Mouse (Mus musculus) adrenal gland, postnatal 25 days (tissue): ENCODE results near the gene Zic2. TPM values are rescaled to one million over a fixed set of nuclear protein-coding genes. Genes with fewer than 3 reads are reported as not detected.

Source experiments
- DNase-seq: peaks from one replicate; pipeline ENCODE4 v3.0.0; 2021; ENCODE audit warnings: mixed read lengths
- total RNA-seq: library from RNA; stranded (reverse); gene quantifications from 2 replicates; pipeline ENCODE4 v1.2.3, GENCODE M21; 2021

Zic2 gene
- total RNA-seq, 1 experiment from 2014 or later: not detected

- no peak for DNase-seq
Observed at GRCm38 (mm10) chr14:122476822-122477215, 1.6 kb downstream of the Zic2 start.

- no peak for DNase-seq
Observed at GRCm38 (mm10) chr14:122477261-122477671, 2.0 kb downstream of the Zic2 start.

- DNase-seq: no peak
Observed at GRCm38 (mm10) chr14:122477971-122478573, 2.8 kb downstream of the Zic2 start.

GRCm38 (mm10) chr14:122478574-122479011 lies 3.4 kb downstream of the Zic2 start:
- DNase-seq: no peak

- no peak for DNase-seq
Observed at GRCm38 (mm10) chr14:122479461-122480109, 4.3 kb downstream of the Zic2 start.

GRCm38 (mm10) chr14:122480355-122480754 lies 5.1 kb downstream of the Zic2 start:
- DNase-seq: no peak

GRCm38 (mm10) chr14:122481181-122481580 lies 5.9 kb downstream of the Zic2 start:
- no peak for DNase-seq

- no peak for DNase-seq
Observed at GRCm38 (mm10) chr14:122482081-122483023, 7.1 kb downstream of the Zic2 start.

- no peak for DNase-seq
Observed at GRCm38 (mm10) chr14:122483024-122483385, 7.8 kb downstream of the Zic2 start.

- DNase-seq: no peak
Observed at GRCm38 (mm10) chr14:122483556-122484421, 8.6 kb downstream of the Zic2 start.

- no peak for DNase-seq
Observed at GRCm38 (mm10) chr14:122484458-122484843, 9.2 kb downstream of the Zic2 start.

GRCm38 (mm10) chr14:122484844-122485551 lies 9.8 kb downstream of the Zic2 start:
- no peak for DNase-seq

GRCm38 (mm10) chr14:122485635-122486181 lies 10.5 kb downstream of the Zic2 start:
- DNase-seq: no peak

GRCm38 (mm10) chr14:122486611-122487010 lies 11.4 kb downstream of the Zic2 start:
- DNase-seq: no peak

- no peak for DNase-seq
Observed at GRCm38 (mm10) chr14:122487366-122487765, 12.1 kb downstream of the Zic2 start.

- no peak for DNase-seq
Observed at GRCm38 (mm10) chr14:122489041-122489440, 13.8 kb downstream of the Zic2 start.

GRCm38 (mm10) chr14:122489686-122490414 lies 14.6 kb downstream of the Zic2 start:
- no peak for DNase-seq

GRCm38 (mm10) chr14:122490441-122491328 lies 15.4 kb downstream of the Zic2 start, which contains the start of gene Gm10837:
Gm10837 (plus strand) TSS chr14:122490586.
- no peak for DNase-seq

- DNase-seq: no peak
Observed at GRCm38 (mm10) chr14:122491521-122491920, 16.3 kb downstream of the Zic2 start.
